Mouse (Mus musculus) kidney, embryonic 15.5 days (tissue): ENCODE measurements around the gene Klhdc2. TPM values are rescaled to one million over a fixed set of nuclear protein-coding genes. Genes with fewer than 3 reads are reported as not detected.

Experiments
- ATAC-seq: fragments of 200-750 bp; cut with Nextera tagmentation; replicated peaks from 2 replicates; pipeline ENCODE4 v1.8.0; 2017; ENCODE audit warnings: moderate TSS enrichment; ENCODE audit not compliant: low FRiP score
- H3K27ac ChIP-seq: fragments of 300-500 bp; sonication (generic); 2 replicates; pipeline ENCODE4 v1.5.1; 2015; ENCODE audit warnings: mild to moderate bottlenecking, inconsistent platforms
- H3K27me3 ChIP-seq: fragments of 300-500 bp; sonication (generic); 2 replicates; pipeline ENCODE4 v1.6.1; 2015; ENCODE audit warnings: inconsistent platforms
- H3K36me3 ChIP-seq: fragments of 300-500 bp; sonication (generic); 2 replicates; pipeline ENCODE4 v1.6.1; 2015; ENCODE audit warnings: inconsistent platforms
- H3K4me1 ChIP-seq: fragments of 300-500 bp; sonication (generic); 2 replicates; pipeline ENCODE4 v1.6.1; 2015; ENCODE audit warnings: inconsistent platforms
- H3K4me2 ChIP-seq: fragments of 300-500 bp; sonication (generic); 2 replicates; pipeline ENCODE4 v1.6.1; 2015; ENCODE audit warnings: moderate library complexity, mild to moderate bottlenecking, inconsistent platforms
- H3K4me3 ChIP-seq: fragments of 300-500 bp; sonication (generic); replicated peaks from 2 replicates; pipeline ENCODE4 v1.5.1; 2015; ENCODE audit warnings: mild to moderate bottlenecking, inconsistent platforms
- H3K9ac ChIP-seq: fragments of 300-500 bp; sonication (generic); 2 replicates; pipeline ENCODE4 v1.6.1; 2015; ENCODE audit warnings: mild to moderate bottlenecking, inconsistent platforms
- H3K9me3 ChIP-seq: fragments of 300-500 bp; sonication (generic); replicated peaks from 2 replicates; pipeline ENCODE4 v1.6.1; 2016; ENCODE audit warnings: inconsistent platforms
- WGBS: fragments of 180-500 bp; shearing (Covaris S2); methylation state at CpG from one replicate; pipeline ENCODE4 v1.1.7; 2015; ENCODE audit warnings: mixed read lengths; 5-methylcytosine and 5-hydroxymethylcytosine counted together
- polyA plus RNA-seq: library from polyadenylated mRNA; unstranded; fragments of >200 nt; fragmentation: Nextera tagmentation; extraction: Ambion mirVana; gene quantifications from 2 replicates; pipeline ENCODE4 v1.2.1, GENCODE M21; 2015

Klhdc2 gene
- polyA plus RNA-seq, 1 experiment from 2014 or later, result 151 TPM

GRCm38 (mm10) chr12:69304051-69304450 lies 7.6 kb downstream of the Klhdc2 start:
- H3K4me2 ChIP-seq, result no peak overlapping the region
- H3K27me3 ChIP-seq, result no peaks in the 10 kb centered on the region
- peaks cover 8% of the 10 kb centered on the region for H3K4me1 ChIP-seq
- no peak overlapping the region for H3K4me3 ChIP-seq
- H3K27ac ChIP-seq, result no peak overlapping the region
- H3K36me3 ChIP-seq, result peaks cover 89% of the 10 kb centered on the region
- WGBS, result 92% methylated on average over 2 of the region's 2 CpGs
- H3K9me3 ChIP-seq, result no peaks in the 10 kb centered on the region
- no peak overlapping the region for H3K9ac ChIP-seq
- no peak for ATAC-seq

- Histone ChIP-seq H3K4me1 (no peaks in the 10 kb centered on the region), H3K4me3 (no peak overlapping the region), H3K27me3 (no peaks in the 10 kb centered on the region), H3K36me3 (peaks cover 96% of the 10 kb centered on the region), H3K4me2 (no peak overlapping the region), H3K9ac (no peak overlapping the region), H3K9me3 (no peaks in the 10 kb centered on the region), H3K27ac (no peak overlapping the region)
- 93% methylated on average over 7 of the region's 7 CpGs for WGBS
- no peak for ATAC-seq
Measured at GRCm38 (mm10) chr12:69306333-69306732, 9.9 kb downstream of the Klhdc2 start.

- H3K4me2 ChIP-seq, result no peak overlapping the region
- no peak overlapping the region for H3K9ac ChIP-seq
- ATAC-seq, result no peak
- peaks cover 93% of the 10 kb centered on the region for H3K36me3 ChIP-seq
- H3K9me3 ChIP-seq, result no peaks in the 10 kb centered on the region
- no peaks in the 10 kb centered on the region for H3K27me3 ChIP-seq
- WGBS, result 97% methylated on average over 4 of the region's 4 CpGs
- no peak overlapping the region for H3K4me3 ChIP-seq
- H3K4me1 ChIP-seq, result no peaks in the 10 kb centered on the region
- H3K27ac ChIP-seq, result no peak overlapping the region
Measured at GRCm38 (mm10) chr12:69309659-69310058, 13.2 kb downstream of the Klhdc2 start.

GRCm38 (mm10) chr12:69318431-69318830 lies 21.9 kb downstream of the Klhdc2 start:
- H3K36me3 ChIP-seq, result peaks cover 82% of the 10 kb centered on the region
- no peak overlapping the region for H3K4me2 ChIP-seq
- H3K27ac ChIP-seq, result no peak overlapping the region

GRCm38 (mm10) chr12:69331187-69331586 lies 34.7 kb downstream of the Klhdc2 start:
- no peaks in the 10 kb centered on the region for H3K4me1 ChIP-seq
- no peaks in the 10 kb centered on the region for H3K27me3 ChIP-seq
- ATAC-seq, result no peak
- no peak overlapping the region for H3K4me2 ChIP-seq
- WGBS, result 93% methylated on average over 3 of the region's 3 CpGs
- H3K4me3 ChIP-seq, result no peak overlapping the region
- no peak overlapping the region for H3K27ac ChIP-seq
- no peaks in the 10 kb centered on the region for H3K9me3 ChIP-seq
- peaks cover 85% of the 10 kb centered on the region for H3K36me3 ChIP-seq
- no peak overlapping the region for H3K9ac ChIP-seq

More at GRCm38 (mm10) chr12:69318431-69318830, 21.9 kb downstream of the Klhdc2 start:
- H3K9ac ChIP-seq, result no peak overlapping the region
- no peak overlapping the region for H3K4me3 ChIP-seq
- ATAC-seq, result no peak
- H3K4me1 ChIP-seq, result no peaks in the 10 kb centered on the region
- H3K27me3 ChIP-seq, result no peaks in the 10 kb centered on the region
- H3K9me3 ChIP-seq, result no peaks in the 10 kb centered on the region

GRCm38 (mm10) chr12:69332147-69332546 lies 35.7 kb downstream of the Klhdc2 start:
- H3K27ac ChIP-seq, result no peak overlapping the region
- 83% methylated on average over 1 of the region's 1 CpGs for WGBS
- no peak overlapping the region for H3K9ac ChIP-seq
- no peak overlapping the region for H3K4me3 ChIP-seq
- ATAC-seq, result no peak
- H3K36me3 ChIP-seq, result peaks cover 83% of the 10 kb centered on the region
- no peak overlapping the region for H3K4me2 ChIP-seq
- H3K4me1 ChIP-seq, result no peaks in the 10 kb centered on the region
- H3K27me3 ChIP-seq, result no peaks in the 10 kb centered on the region
- H3K9me3 ChIP-seq, result no peaks in the 10 kb centered on the region

- Histone ChIP-seq H3K9me3 (no peaks in the 10 kb centered on the region), H3K4me1 (no peaks in the 10 kb centered on the region), H3K9ac (no peak overlapping the region), H3K4me2 (no peak overlapping the region), H3K36me3 (peaks cover 83% of the 10 kb centered on the region), H3K4me3 (no peak overlapping the region), H3K27ac (no peak overlapping the region), H3K27me3 (no peaks in the 10 kb centered on the region)
- ATAC-seq, result no peak
- WGBS, result 78% methylated on average over 2 of the region's 2 CpGs
Measured at GRCm38 (mm10) chr12:69333547-69333946, 37.1 kb downstream of the Klhdc2 start.

GRCm38 (mm10) chr12:69349928-69350327 lies 53.4 kb downstream of the Klhdc2 start:
- Histone ChIP-seq H3K4me2 (no peak overlapping the region), H3K9ac (no peak overlapping the region), H3K27ac (no peak overlapping the region), H3K4me3 (no peak overlapping the region), H3K36me3 (peaks cover 82% of the 10 kb centered on the region), H3K27me3 (no peaks in the 10 kb centered on the region), H3K4me1 (no peaks in the 10 kb centered on the region), H3K9me3 (no peaks in the 10 kb centered on the region)
- ATAC-seq, result no peak
- WGBS, result 69% methylated on average over 2 of the region's 2 CpGs

- H3K27ac ChIP-seq, result no peak overlapping the region
- WGBS, result 82% methylated on average over 1 of the region's 1 CpGs
- peaks cover 71% of the 10 kb centered on the region for H3K36me3 ChIP-seq
- H3K9ac ChIP-seq, result no peak overlapping the region
- no peak overlapping the region for H3K4me3 ChIP-seq
- no peaks in the 10 kb centered on the region for H3K9me3 ChIP-seq
- peaks cover 10% of the 10 kb centered on the region for H3K4me1 ChIP-seq
- no peak for ATAC-seq
- H3K27me3 ChIP-seq, result no peaks in the 10 kb centered on the region
- no peak overlapping the region for H3K4me2 ChIP-seq
Measured at GRCm38 (mm10) chr12:69351685-69352084, 55.2 kb downstream of the Klhdc2 start.

GRCm38 (mm10) chr12:69356546-69357299 lies 60.2 kb downstream of the Klhdc2 start, which contains the start of gene Nemf:
Nemf (minus strand) TSS chr12:69357165.
- Histone ChIP-seq H3K36me3 (peaks cover 28% of the 10 kb centered on the region), H3K9me3 (no peaks in the 10 kb centered on the region), H3K9ac (peak within 1 kb of the TSS; percentile 88), H3K4me1 (peaks cover 10% of the 10 kb centered on the region), H3K27me3 (no peaks in the 10 kb centered on the region), H3K4me3 (peak within 1 kb of the TSS; percentile 81), H3K4me2 (peak within 1 kb of the TSS; percentile 76), H3K27ac (peak within 1 kb of the TSS; percentile 90)
- WGBS, result 1% methylated on average over 39 of the region's 50 CpGs
- peak; percentile 76 for ATAC-seq

- WGBS, result 7% methylated on average over 13 of the region's 13 CpGs
- peaks cover 22% of the 10 kb centered on the region for H3K36me3 ChIP-seq
- H3K9ac ChIP-seq, result peak overlapping the region; percentile 88
- H3K27me3 ChIP-seq, result no peaks in the 10 kb centered on the region
- peak overlapping the region; percentile 81 for H3K4me3 ChIP-seq
- no peak for ATAC-seq
- peak overlapping the region; percentile 90; the same call in 1 of the 2 replicates for H3K27ac ChIP-seq
- no peaks in the 10 kb centered on the region for H3K9me3 ChIP-seq
- peak overlapping the region; percentile 76 for H3K4me2 ChIP-seq
- H3K4me1 ChIP-seq, result peaks cover 16% of the 10 kb centered on the region
Measured at GRCm38 (mm10) chr12:69357300-69357646, 60.8 kb downstream of the Klhdc2 start.
